Mouse (Mus musculus): Measurements from ENCODE around the gene Ick.
"Not testable (repeated sequence)": the region's sequence is repeated elsewhere in the genome, so short reads cannot be mapped to it uniquely, and the experiment has no call there.

Gene Ick

DNA sequence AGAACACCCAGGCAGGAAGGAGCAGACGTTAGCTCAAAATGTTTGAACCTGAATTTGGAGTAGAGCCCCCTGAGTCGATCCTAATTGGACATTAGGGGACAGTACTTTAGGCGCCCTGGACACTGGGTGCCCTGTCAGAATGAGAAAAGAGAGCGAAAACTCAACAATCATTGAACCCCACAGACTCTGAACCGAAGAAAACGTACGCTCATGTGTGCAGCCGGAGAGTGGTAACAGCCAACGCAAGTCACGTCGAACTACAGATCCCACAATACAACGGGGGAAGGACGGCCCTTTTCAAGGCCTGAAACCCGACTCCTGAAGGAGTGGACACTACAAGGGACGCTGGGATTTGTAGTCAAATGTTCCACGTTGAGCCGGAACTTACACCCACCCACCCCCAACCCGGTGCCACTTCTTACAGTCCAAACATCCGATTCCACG, at the start of gene Ick, which contains the start of gene Fbxo9:
Gene Ick, plus strand, starts transcription at position 397 of the 444 bp plus-strand sequence.
Gene Fbxo9, minus strand, starts transcription at position 270 of the 444 bp plus-strand sequence.
- DNase-seq (ENCODE audit: low read depth, low spot score): peak; percentile 87

DNA sequence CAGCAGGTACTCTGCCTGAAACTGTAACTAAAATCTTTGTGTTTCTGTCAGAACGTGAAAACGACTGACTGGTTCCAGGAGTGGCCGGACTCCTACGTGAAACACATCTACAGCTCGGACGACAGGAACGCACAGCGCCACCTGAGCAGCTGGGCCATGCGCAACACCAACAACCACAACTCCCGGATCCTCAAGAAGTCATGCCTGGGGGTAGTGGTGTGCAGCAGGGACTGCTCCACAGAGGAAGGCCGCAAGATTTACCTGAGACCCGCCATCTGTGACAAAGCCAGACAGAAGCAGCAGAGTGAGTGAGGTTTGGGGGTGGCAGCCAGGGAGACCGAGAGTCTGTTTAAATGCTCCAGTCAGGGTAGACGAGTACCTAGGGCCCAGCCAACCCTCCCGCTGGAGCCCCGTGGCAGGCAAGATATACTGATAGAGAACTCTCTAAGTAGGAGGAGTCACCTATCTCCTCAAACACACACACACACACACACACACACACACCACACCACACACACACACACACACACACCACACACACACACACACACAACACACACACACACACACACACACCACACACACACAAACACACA, 49.4 kb upstream of the Ick start:
- DNase-seq (ENCODE audit: low read depth, low spot score): no peak

DNA sequence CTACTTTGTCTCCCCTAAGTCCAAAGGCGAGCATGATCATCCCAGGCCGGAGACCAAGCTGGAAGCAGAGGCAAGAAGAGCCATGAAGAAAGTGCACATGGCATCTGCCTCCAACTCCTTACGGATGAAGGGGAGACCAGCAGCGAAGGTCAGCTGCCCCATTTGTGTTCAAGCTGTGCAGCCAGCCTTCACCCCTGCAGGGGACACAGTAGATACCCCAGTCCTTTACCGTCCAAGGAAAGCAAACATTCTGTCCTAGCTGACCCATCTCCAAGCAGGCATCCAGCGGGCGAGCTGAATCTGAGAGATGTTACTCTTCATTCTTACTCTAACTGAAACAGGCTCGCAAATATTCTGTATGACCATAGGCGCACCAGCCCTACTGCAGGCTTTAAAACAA, 46.6 kb upstream of the Ick start:
- DNase-seq (ENCODE audit: low read depth, low spot score): no peak

DNA sequence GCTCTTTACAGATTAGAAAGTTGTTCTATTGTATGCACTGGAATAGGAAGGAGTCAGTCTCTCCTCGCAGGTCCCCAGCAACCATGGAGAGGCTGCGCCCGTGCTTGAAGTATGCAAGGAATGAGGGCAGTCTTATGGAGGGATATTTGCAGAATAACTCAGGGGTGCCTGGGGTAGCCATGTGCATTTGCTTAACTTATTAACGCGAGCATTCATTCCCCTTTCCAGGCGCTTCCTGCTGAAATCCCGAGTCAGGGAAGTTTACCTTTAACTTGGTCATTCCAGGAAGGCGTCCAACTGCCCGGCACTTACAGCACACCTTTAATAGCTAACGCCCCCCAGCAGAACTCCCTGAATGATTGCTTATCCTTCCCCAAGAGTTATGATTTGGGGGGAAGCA, 44.9 kb upstream of the Ick start:
- no peak for DNase-seq (ENCODE audit: low read depth, low spot score)

DNA sequence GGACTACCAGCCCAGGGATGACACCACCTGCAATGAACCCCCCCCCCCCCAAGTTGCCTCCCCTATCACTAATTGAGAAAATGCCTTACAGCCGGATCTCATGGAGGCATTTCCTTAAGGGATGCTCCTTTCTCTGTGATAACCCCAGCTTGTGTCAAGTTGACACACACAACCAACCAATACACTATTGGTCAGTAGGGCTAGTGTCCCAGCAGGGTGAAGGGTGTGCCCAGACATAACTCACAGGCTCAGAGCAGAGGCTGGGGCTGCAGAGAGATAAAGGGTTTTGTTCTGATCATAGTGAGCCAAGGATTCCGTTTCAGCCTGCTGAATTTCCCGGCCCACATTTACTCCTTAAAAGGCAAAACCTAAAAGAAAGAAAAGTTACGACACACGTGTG, 38.5 kb upstream of the Ick start:
- no peak for DNase-seq (ENCODE audit: low read depth, low spot score)

DNA sequence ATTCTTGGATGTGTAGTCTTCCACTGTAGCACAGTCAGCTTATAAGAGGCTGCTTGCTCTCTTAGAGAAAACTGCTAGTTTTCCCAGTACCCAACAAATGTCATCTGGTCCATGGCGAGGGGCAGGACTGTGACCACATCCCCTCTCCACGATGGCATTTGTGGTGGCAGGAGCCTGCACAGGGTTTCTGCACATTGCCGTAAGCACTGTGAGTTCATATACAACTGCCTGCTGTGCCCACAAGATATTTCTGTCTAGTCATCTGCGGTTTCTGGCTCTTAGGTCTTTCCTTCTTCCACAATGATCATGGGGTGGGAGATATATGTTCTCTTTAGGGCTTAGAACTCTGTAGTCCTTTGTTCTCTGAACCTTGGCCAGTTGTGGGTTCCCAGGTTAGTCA, 37.4 kb upstream of the Ick start:
- no peak for DNase-seq (ENCODE audit: low read depth, low spot score)

DNA sequence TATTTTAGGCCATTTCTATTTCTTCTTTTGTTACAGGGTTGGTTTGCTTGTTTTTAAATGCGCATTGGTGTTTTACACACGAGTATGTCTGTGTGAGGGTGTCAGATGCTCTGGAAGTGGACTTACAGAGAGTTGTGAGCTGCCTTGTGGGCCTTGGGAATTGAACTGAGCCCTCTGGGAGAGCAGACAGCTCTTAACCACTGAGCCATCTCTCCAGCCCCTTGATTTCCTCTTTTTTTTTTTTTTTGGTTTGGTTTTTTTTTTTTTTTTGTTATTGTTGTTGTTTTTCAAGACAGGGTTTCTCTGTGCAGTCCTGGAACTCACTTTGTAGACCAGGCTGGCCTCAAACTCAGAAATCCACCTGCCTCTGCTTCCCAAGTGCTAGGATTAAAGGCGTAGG, 35.7 kb upstream of the Ick start:
- not testable (repeated sequence) for DNase-seq (ENCODE audit: low read depth, low spot score)

DNA sequence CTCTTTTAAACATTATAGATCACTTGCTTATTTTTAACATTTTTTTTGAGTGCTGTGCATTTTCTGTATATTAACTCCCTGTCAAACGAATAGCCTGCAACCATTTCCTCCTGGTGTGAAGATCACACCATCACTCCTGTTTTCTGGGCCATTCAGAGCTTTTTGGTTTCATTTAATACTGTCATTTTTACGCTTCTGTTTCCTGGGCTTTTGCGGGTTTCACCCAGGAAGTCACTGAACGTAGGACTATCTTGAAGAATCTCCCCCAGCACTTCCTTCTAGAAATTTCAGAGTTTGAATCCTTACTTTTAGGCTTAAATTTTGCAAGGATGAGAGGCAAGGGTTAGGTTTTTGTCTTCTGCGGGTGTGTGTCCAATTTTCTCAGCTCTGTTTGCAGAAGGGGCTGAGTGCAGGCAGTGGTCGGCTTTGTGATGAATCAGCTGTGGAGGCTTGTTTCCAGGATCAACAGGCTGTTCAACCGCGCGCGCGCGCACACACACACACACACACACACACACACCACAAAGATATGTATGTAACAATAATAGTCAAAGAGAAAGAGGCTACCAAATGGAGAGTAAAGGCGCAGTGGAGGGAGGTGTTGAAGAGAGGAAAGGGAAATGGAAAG, 35.2 kb upstream of the Ick start:
- DNase-seq (ENCODE audit: low read depth, low spot score): no peak

DNA sequence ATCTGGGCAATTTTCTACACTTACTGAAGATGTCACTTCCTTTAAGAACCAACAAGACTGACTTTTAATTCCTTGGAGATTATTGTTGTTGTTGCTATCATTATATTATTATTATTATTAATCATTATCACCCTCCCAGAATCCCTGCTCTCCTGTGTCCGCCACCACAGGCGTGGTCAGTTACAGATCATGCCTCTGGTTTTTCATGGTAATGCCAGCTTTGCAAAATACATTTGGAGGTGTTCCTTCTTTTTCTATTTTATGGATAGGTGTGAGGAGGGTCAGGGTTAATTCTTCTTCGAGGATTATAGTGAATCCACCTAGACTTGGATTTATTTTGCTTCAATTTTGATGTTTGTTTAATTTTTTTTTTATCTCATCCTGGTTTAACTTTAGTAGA, 33.7 kb upstream of the Ick start:
- no peak for DNase-seq (ENCODE audit: low read depth, low spot score)

DNA sequence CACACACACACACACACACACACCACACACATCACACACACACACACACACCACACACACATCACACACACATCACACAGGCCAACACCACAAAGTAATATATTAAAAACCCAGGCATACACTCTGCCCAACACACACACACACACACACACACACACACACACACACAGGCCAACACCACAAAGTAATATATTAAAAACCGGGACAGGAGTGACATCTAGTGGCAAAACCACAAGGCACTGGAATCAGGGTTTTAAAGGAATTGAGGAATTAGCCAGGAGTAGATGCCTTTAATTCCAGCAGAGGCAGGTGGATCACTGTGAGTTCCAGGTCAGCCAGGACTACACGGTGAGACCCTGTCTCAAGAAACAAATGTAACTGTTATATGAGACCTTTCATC, 30.8 kb upstream of the Ick start:
- no peak for DNase-seq (ENCODE audit: low read depth, low spot score)

DNA sequence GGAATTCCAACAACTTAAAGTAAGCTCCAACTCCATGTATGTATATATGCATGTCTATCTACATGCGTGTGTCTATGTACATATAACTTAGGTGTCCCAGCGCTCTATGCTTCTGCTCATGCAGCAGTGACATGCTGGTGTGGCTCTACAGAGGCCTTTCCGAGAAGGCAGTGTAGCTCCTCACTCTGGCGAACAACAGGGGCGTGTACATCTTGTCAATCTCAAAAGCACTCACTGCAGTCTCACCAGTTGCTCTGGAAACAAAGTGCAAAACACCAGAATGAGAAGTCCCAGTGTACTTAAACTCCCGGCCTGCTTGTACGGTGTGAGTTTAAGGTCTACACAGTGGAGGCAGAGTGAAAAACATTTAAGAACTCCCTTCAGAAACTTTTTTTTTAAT, 27.2 kb upstream of the Ick start:
- no peak for DNase-seq (ENCODE audit: low read depth, low spot score)

DNA sequence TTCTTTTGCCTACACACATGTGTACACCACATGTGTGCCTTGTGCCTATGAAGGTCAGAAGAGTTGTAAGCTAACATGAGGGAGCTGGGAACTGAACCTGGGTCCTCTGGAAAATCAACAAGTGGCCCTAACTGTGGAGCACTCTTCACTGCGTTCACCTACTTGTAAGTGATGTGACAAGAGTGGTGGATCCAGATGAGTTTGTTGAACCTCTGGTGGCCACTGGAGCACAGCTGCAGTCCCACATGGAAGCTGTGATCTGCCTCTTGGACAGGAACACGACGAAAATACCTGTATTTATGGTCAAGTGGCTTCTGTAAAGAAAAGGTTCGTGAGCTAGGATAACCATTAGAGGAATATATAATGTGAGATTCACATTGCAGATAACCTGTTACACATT, 24.7 kb upstream of the Ick start:
- no peak for DNase-seq (ENCODE audit: low read depth, low spot score)

DNA sequence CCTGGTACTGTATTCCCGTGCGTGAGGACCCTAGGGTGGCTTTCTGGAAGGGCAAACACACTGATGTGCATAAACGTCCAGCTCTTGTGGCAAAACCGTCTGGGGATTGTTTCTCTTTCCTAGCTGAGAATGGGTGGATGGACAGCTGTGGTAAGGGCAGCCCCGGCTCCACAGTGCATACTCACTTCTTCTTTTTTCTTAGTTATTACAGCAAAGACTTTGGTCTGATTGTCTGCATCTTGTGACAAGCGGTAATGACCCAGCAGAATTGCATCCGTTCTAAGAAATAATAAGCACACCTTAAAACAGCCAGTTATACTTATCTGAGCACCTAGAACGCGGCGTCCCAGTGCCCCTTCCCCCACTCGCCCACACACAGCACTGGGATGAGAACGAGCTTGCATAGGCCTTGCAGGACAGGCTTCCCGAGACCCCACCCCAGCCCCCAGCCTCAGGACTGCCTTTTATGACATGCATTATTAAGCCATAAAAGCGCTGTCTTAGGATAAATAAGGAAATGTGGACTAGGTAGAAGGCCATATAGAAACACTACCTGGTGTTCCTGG, 23.2 kb upstream of the Ick start:
- no peak for DNase-seq (ENCODE audit: low read depth, low spot score)

DNA sequence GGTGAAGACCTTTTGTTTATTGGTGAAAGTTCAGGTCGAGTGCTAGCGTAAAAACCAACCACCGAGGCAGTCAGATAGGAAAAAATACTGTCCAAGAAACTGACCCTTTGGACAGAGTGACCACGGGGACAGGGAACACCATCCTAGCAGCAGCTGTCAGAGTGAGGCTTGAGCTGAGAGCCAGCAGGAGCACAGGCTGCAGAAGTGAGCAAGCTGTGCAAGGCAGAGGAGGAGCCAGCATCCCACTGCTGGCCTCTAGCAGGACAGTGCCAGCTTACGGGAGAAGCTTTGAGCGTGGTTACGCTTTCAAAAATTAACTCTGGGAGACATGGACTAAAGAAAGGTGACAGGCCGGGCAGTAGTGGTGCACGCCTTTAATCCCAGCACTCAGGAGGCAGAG, 21.2 kb upstream of the Ick start:
- no peak for DNase-seq (ENCODE audit: low read depth, low spot score)

DNA sequence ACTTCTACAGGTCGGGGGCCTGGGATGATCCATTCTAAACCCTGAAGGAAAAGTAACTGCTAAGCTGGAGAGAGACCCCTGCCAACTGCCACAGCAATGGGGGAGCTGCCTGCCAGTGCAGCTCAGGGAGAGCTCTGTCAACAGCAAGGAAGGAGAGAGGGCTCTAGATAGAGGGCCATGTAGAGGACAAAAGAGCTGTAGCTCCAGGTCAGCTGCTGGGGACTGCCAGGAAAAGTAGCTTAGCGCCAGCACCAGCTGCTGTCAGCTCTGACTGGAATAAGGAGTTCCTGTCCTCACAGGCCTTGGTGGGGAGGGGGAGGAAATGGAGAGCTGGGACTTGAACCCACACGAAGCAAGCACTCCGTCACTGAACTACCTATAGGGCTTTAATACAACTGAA, 20.5 kb upstream of the Ick start:
- DNase-seq (ENCODE audit: low read depth, low spot score): no peak

DNA sequence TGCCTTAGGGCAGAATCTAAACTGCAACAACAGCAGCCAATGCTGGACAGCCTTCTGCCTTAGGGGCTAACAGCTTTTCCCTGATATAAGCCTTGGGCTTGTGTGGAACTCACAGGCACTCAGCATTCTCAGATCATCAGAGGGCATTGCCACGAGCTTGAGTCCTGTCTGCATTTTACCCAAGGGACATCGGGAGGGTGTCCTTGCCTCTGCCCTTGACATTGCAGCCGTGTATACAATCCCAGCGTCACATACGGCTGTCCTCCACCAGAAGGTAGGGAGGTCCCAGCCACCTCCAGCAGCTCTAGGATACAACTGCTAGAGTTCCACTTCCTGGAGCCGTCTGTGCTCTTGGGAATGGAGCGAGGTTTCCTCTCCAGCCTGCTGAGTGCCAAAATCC, 20.0 kb upstream of the Ick start:
- DNase-seq (ENCODE audit: low read depth, low spot score): no peak

DNA sequence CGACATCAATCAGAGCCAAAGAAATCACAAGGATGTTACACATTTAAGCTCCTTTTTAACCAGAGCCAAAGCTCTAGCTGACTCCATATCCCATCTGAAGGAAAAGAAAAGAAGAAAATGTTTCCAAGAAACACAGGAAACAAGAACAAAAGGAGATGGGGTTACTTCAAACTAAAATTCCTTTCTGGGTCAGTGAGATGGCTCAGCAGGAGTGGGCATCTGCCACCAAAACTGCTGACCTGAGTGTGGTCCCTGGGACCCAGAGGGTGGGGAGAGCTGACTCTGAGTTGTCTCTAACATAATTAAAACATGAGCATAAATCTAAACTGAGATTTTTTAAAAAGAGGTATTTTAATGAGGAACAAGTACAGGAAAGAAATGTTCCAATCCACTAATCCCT, 19.1 kb upstream of the Ick start:
- DNase-seq (ENCODE audit: low read depth, low spot score): no peak

DNA sequence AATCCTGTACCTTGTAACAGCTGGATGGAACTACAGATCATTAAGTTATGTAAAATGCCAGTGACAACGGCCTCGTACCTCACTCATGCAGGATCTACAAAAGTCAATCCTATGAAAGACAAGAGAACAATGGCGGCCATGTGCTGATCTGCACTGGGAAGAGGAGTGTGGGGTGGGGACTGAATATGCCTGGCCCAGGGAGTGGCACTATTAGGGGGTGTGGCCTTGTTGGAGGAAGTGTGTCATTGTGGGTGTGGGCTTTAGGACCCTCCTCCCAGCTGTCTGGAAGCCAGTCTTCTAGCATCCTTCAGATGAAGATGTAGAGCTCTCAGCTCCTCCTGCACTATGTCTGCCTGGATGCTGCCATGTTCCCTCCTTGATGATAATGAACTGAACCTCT, 18.4 kb upstream of the Ick start:
- DNase-seq (ENCODE audit: low read depth, low spot score): no peak

DNA sequence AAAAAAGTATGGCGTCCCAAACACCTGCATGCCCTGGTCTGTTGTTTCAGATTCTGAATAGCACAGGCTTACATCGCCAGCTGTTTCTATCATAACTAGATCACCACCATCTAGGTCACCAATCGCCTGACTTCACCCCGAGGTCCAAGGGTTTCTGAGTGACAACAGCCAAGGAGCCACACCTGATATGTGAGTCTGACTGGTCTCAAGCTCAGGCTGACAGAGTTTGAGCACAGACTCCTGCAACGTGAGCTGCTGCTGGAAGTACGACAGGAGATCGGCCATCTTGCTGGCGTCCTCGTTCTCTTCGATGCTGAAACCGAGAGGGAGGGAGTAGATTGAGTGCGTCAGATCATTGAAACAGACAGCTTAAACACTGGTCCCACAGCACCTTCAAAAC, 13.3 kb upstream of the Ick start:
- no peak for DNase-seq (ENCODE audit: low read depth, low spot score)

DNA sequence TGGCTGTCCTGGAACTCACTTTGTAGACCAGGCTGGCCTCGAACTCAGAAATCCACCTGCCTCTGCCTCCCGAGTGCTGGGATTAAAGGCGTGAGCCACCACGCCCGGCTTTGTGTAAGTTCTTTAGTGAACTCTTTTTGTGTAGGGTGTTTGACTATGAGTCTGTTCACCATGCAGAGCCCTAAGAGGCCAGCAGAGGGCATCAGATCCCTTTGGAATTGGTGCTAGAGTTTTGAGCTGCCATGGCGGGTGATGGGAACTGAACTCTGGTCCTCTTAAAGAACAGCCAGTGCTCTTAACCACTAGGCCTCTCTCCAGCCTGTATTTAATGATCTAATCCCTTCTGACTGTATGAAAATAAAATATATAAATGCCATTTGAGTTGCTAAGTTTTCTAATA, 12.6 kb upstream of the Ick start:
- no peak for DNase-seq (ENCODE audit: low read depth, low spot score)

DNA sequence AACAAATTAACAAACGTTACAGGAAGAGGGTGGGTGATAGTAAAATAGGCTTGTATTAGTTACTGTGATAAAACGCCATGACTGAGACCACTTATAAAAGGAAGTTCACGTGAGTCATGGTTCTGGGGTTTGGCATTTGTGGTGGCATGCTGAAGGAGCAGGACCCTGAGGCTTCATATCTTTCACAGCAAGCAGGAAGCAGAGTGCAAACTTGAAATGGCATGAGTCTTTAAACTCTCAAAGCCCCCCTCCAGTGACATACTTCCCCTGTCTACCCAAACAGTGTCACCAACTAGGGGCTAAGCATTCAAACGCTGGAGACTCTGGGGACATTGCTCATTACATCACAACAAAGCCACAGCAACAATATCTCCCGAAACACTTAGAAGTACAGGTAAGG, 8.0 kb upstream of the Ick start:
- DNase-seq (ENCODE audit: low read depth, low spot score): no peak

DNA sequence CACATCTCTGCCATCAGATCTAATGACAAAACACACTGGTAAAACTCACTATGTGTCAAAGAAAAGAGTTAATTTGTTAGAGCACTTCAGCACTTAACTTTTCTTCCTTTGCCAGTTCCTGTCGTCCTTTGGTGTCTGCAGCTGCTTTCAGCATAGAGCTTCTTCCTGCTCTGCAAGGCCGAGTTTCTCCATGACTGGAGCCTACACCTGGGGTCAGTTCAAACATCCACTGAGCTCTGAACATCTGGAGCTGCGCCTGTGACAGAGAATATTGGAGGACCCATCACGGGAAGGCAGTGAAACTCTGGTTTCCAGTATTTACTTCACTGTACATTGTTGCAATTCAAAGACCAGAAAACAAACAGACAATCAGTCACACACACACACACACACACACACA, 7.6 kb upstream of the Ick start:
- no peak for DNase-seq (ENCODE audit: low read depth, low spot score)

DNA sequence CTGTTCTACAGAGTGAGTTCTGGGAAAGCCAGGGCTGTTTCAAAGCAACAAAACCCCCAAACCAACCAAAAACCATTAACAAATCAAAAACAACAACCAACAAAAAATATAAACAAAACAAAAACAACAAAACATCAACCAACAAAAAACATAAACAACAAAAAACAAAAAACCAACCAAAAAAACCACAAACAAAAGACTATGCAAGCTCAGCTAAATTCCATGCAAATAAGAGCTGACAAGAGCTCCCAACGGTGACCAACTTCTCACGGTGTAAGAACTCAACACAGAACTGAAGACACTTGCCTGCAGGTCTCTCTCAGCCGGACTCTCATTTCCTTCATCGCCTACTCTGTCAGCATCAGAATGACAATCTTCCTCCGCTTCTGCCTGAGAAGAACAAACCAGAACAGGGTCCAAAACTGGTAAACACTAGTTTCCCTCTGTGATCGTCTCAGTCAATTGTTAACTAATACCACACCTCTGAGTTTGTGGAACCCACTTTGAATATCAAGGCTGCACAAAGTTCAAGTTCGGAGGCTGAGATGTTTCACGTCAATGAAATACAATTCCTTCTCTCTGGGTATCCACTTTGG, 4.9 kb upstream of the Ick start:
- no peak for DNase-seq (ENCODE audit: low read depth, low spot score)

All from c-Kit-negative CD71-positive TER-119-positive erythroid progenitor cells, embryonic 14.5 days (primary cell).